In the genomic region with DNA sequence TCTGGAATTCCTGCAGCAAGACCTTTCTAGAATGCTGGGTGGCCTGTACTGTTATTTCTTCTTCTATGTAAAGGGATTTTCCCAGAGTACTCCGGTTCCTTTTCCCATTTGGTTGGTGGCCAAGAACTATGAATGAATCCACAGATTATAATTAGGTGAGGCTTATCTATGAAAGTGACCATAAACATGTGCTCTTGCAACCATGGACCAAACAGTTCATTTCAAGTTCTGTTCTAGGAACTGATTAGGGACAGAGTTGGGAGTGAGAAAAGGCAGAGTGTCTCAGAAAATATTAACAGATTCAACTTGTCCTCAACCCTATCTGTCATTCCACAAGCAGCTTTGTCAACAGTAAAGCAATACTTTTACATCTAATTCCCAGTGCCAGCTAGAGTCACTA, we compare ENCODE assay signal across 14 mouse cellular contexts.
"Had no signal": no experiment of that assay in that cellular context is flagged by ENCODE, and none has a peak within 500 bp of the region (broad histone marks: within the 10 kb centered on the region; RNA-seq: fewer than 3 reads in every experiment).

No protein-coding gene starts in this region.

- H3K36me3 ChIP-seq: intestine, embryonic 15.5 days; kidney, embryonic 15.5 days; liver, embryonic 13.5 days had no signal

- ATAC-seq: intestine, embryonic 15.5 days had no signal

- H3K9me3 ChIP-seq: intestine, embryonic 15.5 days; kidney, embryonic 15.5 days; liver, embryonic 13.5 days had no signal

- H3K4me3 ChIP-seq: intestine, embryonic 15.5 days; kidney, embryonic 15.5 days; left cerebral cortex, adult 2 months; liver, embryonic 13.5 days had no signal

- H3K9ac ChIP-seq: intestine, embryonic 15.5 days; kidney, embryonic 15.5 days; liver, embryonic 13.5 days had no signal

- DNase-seq: kidney, adult 11 months; kidney, adult 8-10 months; kidney, postnatal 10 days; kidney, postnatal 36 days; layer of hippocampus, postnatal 36 days; liver, embryonic 13.5 days; lung, postnatal 14 days; midbrain, embryonic 14.5 days; thymus, adult 18-20 months; thymus, postnatal 36 days had no signal

- H3K27ac ChIP-seq: intestine, embryonic 15.5 days; kidney, embryonic 15.5 days; left cerebral cortex, adult 2 months; liver, embryonic 13.5 days had no signal

- H3K4me2 ChIP-seq: intestine, embryonic 15.5 days; kidney, embryonic 15.5 days; liver, embryonic 13.5 days; midbrain, embryonic 11.5 days had no signal

- H3K4me1 ChIP-seq: intestine, embryonic 15.5 days; kidney, embryonic 15.5 days had no signal

- H3K27me3 ChIP-seq: intestine, embryonic 15.5 days; kidney, embryonic 15.5 days; liver, embryonic 13.5 days had no signal
